Mouse (Mus musculus): Measurements from ENCODE around the gene Dnaja3.
"Not testable (repeated sequence)": the region's sequence is repeated elsewhere in the genome, so short reads cannot be mapped to it uniquely, and the experiment has no call there.

Gene Dnaja3

DNA sequence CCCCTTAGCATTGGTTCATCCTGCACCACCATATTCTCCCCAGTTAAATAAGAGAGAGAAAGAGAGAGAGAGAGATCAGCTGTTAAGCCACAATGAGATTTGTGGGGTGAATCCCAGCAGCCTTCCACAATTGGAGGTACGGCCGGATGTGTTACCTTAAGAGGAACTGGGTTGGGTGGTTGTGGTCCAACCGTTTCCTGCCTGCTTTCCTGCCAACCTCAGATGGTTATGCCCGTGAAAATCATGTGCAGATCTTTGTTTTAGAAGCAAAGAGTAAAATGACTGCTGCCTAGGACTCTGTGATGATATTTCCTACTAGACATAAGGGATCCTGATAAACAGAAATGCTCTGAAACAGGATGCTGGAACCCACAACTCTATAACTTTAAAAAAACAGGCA, 34.3 kb downstream of the Dnaja3 start:
- DNase-seq = no peak

DNA sequence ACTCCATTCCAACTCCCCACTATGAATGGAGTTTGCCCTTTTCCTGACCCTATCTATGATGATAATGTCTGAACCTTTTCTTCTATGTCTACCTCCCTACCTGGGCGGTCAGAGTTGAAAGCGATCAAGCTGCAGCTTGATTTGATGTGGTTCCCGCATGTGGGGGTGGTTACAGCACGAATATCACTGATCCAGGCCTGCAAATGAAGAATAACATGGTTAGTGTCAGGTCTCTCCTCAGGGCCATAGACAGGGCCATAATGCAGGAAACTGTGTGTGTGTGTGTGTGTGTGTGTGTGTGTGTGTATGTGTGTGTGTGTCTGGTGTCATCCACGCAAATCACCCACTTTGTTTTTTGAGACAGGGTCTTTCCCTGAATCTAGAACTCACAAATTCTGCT, 37.0 kb downstream of the Dnaja3 start:
- no peak for DNase-seq

DNA sequence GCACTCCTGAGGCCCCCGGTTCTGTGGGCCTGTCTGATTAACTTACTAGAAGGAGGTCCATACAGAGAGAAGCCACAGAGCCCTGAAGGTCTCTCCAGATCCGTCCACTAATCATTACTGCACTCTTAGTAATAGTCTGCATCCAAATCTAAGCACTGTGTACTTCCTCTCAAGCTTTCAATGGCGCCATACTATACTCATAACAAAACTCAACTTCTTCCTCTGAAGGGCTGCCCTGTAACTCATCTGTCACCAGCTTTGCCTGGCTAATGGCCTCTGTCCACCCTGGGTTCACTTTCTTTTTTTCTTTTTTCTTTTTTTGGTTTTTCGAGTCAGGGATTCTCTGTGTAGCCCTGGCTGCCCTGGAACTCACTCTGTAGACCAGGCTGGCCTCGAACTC, 38.3 kb downstream of the Dnaja3 start:
- no peak for DNase-seq

DNA sequence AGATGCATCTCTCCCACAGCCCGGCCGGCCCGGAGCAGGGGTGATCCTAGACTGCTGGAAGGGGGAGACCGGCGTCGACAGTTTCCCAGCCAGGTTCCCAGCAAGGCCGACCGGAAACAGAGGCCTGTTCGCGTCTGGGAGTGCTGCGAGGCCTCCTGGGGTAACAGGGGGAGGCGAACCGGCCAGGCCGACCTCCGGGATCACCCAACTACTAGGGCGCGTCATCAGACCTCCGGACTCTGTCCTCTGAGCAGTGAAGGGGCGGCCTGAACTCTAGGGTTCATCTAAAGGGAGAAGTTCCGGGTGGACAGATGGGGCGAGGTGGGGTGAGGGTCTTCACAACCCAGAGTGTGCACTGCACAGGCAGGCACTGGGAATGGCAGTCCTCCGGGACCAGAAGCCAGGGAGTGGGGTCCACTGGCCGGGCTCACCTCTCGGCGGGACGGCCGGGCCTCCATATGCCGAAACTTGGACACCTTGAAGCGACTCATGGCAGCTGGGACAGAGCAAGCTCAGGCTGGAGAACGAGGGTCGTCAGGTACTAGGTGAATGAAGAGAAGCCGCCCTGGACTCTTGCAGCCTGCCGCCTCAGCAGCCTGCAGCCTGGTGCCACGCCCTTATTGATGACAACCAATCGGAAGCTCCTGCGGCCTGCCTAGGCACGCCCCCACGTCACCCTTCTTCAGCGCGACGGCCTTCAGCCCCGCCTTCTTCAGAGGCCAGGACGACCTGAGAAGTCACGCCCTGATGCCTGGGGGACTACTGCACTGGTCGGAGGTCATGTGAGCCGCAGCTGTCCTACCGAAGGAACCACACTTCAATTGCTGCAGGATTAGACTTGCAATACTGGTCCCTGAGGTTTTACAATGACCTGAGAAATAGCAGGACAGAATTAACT, 39.6 kb downstream of the Dnaja3 start, which contains the start of gene Coro7:
Gene Coro7 (minus strand): TSS at position 657 of the 898 bp plus-strand sequence.
- DNase-seq = peak; percentile 94

DNA sequence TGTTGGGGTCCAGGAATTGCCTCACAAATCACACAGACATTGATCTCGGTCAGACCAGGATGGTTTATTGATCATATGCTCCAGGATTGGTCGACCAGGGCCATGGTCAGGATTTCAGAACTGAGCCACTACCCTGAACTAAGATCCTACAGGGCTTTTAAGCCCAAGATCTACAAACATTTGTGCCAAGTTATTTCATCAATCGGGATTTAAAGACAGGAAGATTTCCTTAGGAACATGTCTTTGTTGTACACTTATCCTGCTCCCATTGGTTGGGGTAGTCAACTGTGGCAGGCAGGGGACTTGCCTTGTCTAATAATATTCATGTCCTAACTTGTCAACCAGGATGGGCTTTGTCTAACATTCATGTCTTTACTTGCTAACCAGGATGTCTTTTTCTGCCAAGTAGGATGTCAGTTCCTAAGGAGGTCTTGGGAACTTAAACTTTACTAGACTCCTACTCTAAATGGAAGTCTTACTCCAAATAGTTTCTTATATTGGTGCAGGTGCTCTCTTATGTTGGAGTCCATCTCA, 41.2 kb downstream of the Dnaja3 start:
- DNase-seq = not testable (repeated sequence)

DNA sequence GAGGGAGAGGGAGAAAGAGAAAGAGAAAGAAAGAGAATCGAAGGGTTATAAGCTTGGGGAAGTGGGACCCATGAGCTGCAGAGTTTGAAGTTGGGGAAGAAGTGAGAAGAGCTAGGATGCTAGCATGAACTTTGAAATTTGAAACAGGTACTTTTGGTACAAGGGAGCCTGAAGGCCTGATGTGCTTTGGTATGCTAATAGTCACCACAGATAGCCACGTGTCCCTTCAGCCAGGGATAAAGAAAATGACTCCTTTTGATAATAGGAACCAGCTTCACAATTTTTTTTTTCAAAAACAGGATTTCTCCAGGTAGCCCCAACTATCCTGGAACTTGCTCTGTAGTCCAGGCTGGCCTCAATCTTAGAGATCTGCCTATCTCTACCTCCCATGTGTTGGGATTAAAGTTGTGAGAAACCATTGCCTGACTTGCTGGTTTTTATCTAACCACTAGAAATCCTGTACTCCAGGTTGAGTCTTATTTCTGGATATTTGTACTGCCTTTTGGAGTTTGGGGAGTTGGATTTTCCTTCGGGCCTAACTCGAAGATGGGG, 42.9 kb downstream of the Dnaja3 start:
- DNase-seq = no peak

DNA sequence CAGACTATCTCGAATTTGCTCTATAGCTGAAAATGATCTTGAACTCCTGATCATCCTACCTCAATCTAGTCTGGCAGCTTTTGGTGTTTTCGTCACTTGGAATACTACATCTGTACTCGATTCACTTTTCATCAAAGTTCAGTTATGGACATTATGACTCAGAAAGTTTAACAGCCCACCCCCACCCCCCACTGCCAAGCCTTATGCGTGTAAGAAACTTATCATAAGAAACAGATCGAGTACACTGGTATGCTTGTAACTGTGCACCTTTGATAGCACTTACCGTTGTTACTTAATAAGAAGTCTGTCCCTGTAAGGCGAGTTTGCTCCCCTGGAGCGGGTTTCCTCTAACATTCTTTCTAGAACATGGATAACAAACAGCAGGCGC, 43.4 kb downstream of the Dnaja3 start:
- DNase-seq = no peak

DNA sequence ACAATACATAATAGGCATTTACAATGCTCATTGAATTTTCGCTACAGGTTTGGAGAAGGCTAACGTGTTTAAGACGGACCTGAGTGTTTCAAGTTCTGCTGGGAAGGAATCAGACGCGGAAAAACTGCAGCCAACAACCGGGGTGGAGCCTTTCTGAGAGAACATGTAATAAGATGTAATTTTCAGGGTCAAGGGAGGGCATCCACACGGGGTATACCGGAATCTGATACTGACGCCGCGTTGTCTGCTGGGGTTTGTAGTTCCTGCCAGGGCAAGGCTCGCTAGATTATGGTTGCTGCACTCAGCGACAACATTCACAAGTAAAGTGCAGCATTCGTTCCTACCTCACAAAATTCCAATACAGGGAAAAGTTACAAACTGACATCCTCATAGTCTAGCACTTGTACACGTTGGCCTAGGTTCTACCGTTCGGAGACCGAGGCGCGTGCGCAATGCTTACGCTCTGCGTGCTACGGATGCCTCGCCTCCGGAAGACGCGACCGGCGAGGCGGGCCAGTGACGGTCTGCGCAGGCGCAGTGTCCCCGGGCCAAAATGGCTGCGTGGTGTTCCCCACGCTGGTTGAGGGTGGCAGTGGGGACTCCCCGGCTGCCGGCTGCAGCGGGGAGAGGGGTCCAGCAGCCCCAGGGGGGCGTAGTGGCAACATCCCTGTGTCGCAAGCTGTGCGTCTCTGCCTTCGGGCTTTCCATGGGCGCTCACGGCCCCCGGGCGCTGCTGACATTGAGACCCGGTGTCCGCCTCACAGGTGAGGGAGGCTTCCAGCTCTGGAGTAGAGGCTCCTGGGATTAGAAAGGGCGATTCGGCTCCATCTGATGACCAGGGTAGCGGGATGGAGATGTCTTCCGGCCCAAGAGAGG, 44.0 kb downstream of the Dnaja3 start:
- DNase-seq = peak; percentile 95

DNA sequence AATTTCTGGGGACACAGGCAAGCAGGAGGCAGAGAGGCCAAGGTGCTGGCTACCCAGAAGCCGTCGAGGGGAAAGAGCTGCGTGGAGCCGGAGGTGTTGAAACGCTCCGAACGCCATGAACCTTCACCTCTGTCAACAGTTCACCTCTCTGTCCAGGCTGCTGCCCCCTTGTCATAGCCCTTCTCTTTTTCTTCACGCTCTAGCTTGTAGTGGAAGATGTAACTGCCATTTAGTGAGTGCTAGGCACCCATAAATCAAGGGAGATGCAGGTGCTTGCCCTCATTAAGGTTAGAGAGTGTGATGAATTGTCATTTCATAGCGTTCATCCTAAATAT, 44.6 kb downstream of the Dnaja3 start:
- DNase-seq = no peak

DNA sequence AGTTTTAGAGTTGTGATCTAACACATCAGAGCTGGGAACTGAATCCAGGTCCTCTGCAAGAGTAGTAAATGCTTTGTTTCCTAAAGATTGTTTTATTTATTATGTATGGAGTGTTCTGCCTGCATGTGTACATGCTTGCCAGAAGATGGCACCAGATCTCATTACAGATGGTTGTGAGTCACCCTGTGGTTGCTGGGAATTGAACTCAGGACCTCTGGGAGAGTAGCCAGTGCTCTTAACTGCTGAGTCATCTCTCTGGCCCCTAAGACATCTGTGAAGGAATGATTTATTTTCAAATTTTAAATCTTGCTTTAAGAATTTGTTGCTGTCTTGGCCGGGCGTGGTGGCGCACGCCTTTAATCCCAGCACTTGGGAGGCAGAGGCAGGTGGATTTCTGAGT, 49.6 kb downstream of the Dnaja3 start:
- DNase-seq = not testable (repeated sequence)

DNA sequence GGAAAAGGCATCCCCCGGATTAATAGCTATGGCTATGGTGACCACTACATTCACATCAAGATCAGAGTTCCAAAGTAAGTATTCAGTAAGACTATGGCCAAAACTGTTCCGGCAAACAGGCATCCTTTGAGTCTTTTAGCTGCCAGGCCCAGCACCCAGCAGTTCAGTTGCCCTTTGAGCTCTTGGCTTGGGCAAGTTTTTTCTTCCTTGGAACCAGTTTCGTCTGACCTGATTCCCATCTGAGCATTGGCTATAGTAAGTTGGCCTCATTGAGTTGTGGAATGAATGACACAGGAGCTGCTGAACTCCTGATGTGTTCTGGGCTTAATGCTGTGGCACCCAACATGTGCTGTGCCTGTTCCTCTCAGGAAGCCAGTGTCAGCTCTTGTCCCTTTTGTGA, 61.4 kb downstream of the Dnaja3 start:
- DNase-seq = no peak

DNA sequence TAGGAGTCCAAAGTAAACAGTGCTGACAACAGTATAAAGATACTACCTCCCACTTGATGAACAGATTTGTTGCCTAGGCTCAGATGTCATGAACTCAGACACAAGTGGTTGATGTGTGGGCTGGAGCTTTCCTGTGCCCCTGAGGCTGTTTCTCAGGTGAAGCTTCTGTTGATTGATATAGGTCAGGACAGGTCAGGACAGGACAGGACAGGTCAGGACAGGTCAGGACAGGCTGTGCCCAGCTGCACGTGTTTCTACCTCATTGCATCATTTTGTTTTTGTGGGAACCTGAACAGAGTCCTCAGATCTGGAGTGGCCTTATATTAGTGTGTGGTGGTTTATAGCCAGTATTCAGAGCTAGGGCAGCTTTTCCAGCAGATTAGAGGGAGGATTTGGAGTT, 62.9 kb downstream of the Dnaja3 start:
- DNase-seq = no peak

DNA sequence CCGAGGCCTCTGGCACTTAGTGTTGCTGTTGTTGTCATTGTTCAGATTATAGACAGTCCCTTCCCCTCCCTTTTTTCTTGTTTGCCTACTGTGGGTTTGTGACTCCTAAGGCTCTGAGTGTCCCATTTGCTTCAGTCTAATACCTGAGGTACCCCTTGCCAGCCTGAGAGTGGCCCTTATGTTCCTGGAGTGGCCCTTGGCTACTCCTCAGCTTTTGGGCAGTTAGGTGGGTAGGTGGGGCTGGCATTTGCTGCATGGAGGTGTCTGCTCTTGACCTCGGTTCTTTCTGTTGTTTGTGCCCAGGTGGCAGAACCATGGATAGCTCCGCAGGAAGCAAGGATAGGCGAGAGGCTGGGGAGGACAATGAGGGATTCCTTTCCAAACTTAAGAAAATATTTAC, 65.8 kb downstream of the Dnaja3 start:
- DNase-seq = no peak

DNA sequence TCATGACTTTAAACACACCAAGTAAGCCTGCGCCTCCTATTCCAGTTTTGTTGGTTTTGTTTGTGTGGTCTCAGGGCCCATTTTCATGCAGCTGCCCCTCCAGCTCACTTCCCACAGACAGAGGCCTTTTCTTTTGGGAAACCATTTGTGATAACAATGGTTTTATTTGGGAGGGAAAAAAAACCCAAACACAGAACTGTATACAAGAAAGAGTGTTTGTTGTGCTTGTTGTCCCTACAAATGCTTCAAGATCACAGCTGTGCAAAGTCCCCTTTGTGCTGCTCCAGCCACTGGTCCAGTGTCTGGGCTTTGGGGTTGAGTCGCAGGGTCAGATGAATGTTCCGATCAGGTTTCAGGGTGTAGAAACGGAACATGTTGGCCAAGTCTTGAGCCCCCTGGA, 71.4 kb downstream of the Dnaja3 start:
- no peak for DNase-seq

DNA sequence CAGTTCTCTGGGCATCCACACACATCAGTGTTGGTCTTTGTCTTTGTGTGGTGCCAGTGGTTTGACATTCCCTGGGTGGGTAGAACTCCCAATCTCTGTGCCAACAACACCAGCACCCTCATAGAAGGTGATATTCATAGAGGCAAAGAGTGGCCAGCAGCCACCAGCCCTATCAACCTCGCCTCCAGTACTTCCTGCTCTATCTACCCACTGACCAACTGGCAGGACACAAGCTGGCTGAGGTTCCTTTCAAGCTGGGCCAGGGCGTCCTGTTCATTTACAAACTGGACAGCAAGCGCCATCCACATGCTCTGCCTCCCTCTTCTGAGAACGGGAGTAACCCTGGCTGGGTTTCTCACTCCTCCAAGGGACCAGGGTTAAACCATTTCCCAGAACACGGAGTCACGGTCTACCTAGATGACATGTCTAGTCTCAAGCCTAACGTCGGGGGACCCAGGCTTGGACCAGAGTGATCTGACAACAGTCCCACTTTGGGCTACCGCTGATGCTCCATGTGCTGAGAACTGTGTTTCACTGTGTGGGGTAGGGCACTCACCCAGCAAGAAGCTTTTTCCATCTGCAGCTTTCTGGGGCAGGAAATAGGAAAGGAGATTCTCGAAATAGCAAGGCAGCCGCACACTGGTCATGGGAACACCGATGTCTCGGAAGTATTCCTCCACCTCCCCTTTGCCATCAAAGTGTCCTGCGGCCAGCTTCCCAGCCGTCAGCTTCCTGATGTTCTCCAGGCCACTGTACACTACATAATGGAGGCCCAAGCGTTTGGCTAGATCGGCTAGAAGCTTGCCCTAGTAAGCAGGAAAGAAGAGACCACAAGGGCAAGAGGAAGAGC, 74.3 kb downstream of the Dnaja3 start:
- DNase-seq = peak; percentile 21

DNA sequence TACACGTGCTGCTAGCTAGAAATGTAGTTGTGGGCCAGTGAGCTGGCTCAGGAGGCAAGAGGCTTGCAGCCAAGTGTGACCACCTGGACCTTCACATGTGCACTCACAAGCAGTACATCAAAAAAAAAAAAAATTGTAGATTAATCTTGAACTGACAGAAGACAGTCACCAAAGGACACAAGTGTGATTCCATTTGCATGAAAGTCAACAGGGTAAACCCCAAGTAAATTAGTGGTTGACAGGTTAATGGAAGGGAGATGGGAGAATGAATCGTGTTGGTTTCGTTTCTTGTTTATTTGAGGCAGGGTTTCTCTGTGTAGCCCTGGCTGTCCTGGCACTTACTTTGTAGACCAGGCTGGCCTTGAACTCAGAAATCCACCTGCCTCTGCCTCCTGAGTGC, 78.1 kb downstream of the Dnaja3 start:
- no peak for DNase-seq

DNA sequence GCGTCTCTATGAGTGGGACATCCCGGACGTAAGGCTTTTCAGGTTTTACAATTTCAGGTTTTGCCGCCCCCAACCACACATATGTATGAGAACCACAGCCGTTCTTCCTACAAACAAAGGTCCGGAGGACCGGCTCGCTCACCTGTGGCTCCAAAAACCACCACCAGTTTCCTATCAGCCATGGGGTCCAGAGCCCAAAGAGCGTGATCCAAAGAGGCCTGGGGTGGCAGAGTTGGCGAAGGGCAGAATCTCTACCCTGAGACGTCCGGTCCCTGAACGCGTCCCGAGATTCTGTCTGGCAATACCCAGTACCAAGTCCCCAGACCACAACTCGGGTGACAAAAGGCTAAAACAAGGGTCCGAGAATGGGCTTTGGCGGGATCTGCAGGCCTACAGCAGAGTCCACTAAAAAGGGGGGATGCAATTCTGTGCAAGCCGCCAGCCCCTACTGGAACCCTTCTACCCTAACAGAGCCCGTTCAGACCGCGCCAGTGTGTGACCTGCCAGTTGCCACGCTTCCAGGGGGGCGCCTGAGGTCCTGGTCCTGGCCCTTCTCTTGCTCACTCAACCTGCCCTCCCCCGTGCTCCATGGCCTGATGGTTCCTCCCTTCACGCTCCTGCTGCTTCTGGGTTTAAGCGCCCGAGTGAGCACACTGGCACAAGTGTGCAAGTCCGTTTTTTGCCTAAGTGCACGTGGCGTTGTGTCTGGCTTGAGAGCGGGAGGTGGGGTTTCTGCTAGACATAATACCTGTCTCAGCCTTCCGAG, 79.1 kb downstream of the Dnaja3 start, which contains the start of gene Nmral1:
Gene Nmral1 (minus strand): TSS at position 604 of the 766 bp plus-strand sequence.
- DNase-seq = peak; percentile 56

DNA sequence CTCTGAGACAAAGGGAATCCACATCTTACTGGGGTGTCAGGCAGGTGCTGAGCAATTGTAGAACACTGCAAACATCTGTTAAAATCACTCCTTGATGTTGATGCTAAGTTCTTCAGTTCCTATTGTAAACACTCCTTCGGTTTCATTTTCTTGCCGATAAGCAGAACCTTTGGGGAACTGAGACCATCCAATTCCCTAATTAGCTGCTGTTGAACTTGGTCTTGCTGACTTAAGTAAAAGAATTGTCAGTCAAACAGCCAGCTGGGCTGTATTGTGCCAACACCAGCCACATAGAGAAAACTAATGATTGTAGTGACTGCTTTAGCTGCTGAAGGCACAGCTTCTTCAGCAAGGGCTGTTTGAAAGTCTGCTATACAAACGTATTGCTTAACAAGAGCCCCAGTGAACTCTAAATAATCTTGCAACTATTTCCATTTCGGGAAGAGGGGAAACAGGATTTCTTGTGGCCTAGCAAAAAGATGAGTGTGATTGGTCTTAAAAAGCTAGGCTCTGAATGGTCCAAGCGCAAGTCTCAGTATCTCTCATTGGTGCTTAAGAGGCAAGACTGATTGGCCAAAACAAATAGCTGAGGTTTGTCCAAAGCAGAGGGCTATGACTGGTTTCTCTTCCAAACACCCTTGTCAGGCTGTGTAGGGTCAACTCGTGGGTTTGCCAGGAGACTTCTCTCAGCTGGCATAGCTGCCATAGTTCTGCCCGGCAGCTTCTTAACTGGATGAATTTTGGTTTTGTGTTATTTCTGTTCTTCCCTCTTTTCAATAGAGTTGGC, 82.5 kb downstream of the Dnaja3 start:
- DNase-seq = no peak

DNA sequence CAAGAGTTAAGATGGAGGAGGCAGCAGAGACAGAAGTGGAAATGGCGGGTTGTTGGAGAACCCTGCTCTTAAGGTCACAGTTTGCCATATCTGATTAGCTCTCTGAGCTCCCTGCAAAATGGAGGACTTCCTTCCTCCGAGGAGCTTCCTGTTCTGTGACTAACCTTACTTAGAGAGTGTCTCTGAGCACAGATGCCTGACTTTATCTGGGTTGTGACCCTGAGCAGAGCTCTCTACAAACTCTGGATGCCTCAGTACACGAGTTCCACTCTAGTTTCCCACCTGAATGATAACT, 83.1 kb downstream of the Dnaja3 start:
- no peak for DNase-seq

DNA sequence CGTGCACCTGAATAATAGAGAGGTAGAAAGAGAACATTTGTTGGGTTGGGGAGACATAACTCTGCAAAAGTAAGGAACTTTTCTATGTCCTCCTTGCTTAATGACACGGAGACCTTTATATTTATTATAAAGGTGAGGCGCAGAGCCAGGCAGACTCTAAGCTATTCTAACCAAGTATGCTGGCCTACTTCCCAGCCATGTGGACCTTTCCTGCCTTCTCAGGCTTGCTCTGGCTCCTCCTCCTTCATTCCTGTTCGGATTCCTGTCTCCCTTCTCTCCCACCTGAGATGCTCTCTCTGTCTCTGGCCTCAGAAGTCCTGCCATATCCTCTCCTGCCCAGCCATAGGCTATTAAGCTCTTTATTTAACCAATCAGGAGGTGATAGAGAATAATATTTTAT, 85.5 kb downstream of the Dnaja3 start:
- DNase-seq = no peak
